Mouse (Mus musculus) frontal cortex, adult 2 months (tissue): ENCODE results near the gene 1700029I15Rik. TPM values are rescaled to one million over a fixed set of nuclear protein-coding genes. Genes with fewer than 3 reads are reported as not detected.
"Not testable (repeated sequence)": the region's sequence is repeated elsewhere in the genome, so short reads cannot be mapped to it uniquely, and the experiment has no call there.

Source experiments
- DNase-seq, 2 experiments: peaks; one replicate each; pipeline ENCODE4 v3.0.0; 2022; ENCODE audit warnings: low spot score in 1 of 2; ENCODE audit errors: extremely low spot score in 1 of 2
- polyA plus RNA-seq: library from polyadenylated mRNA; depleted of rRNA; stranded (reverse); fragments of >200 nt; gene quantifications from 2 replicates; pipeline ENCODE4 v1.2.3, GENCODE M21; 2012

The 1700029I15Rik gene
- polyA plus RNA-seq, 1 experiment = 6.9 TPM

DNA sequence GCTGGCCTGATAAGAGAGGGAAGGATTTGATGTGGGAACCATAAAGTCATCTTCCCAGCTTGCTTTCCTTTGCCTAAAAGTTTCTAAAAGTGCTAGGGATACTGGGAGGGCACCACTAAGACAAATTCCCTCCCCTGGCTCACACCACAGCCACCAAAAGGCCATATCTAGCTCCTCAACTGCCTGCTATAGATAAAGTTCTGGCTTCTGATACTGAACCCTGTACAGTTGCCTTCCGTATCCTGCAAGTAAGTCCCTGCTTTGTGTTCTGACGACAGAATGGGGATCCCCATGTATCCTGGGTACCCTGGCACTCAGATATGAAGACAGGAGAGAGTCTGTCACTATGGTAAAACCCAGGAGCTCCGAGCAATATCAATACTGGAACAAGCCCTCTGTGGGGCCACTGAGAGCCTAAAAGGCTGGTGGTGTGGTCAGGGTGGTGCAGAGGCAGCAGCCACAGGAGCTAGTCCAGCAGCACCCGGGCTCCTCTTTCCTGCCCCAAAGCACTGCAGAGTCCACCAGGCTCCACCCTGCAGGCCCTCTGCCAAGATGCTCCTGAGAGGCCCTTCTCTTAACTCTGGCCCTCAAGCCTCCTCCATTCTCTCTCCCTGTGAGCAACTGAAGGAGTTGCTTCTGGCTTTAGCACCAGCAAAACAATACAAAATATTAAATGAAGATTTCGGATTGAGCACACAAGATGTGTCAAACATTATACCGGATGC is 8.0 kb downstream of the 1700029I15Rik start:
- no peak for DNase-seq

DNA sequence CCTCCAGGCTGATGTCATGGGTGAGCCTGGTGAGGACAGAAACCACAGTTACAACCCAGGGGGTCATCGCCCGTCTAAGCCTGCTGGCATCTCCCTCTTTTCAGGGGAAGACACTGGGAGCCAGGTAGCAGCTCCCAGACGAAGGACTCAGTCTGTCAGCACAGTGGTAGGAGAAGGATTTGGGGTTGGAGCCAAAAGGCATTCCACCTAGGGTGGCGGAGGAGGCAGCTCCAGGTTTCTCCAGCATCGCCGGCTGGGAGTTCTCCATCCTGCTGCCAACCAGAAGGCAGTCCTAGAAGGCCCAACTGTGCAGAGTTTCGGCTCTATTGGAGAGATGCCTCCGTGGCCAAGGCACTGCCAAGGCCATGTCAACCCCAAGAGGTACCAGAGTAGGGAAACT is 8.8 kb downstream of the 1700029I15Rik start:
- DNase-seq = peak; percentile 45 to 71

DNA sequence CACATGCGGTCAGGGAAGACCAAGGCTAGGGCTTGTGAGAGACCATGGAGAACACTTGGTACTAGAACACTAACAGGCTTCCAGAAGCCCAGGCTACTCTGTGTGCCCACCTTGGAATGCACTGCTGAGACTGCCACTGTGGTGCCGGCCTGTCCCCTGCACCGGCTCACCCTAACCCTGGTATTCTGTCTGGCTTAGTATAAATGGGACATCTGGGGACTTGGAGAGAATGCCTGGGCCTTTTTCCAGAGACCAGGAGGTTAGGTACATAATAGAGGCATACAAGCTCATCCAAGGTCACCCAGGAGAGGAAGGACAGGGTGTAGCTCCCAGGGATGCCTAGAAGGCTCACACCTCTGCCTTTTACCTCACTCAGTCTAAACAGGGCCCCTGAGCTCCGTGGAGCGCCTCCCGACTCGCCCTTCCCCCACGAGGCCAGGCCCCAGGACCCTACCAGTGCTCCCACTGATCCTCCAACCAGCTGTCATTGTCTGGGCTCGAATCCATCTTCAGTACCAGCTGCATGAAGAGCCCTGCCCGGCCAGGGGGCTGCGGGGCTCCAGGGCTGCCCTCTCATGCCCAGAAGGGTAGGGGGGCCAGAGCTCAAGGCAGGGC is 9.5 kb downstream of the 1700029I15Rik start:
- DNase-seq = no peak

DNA sequence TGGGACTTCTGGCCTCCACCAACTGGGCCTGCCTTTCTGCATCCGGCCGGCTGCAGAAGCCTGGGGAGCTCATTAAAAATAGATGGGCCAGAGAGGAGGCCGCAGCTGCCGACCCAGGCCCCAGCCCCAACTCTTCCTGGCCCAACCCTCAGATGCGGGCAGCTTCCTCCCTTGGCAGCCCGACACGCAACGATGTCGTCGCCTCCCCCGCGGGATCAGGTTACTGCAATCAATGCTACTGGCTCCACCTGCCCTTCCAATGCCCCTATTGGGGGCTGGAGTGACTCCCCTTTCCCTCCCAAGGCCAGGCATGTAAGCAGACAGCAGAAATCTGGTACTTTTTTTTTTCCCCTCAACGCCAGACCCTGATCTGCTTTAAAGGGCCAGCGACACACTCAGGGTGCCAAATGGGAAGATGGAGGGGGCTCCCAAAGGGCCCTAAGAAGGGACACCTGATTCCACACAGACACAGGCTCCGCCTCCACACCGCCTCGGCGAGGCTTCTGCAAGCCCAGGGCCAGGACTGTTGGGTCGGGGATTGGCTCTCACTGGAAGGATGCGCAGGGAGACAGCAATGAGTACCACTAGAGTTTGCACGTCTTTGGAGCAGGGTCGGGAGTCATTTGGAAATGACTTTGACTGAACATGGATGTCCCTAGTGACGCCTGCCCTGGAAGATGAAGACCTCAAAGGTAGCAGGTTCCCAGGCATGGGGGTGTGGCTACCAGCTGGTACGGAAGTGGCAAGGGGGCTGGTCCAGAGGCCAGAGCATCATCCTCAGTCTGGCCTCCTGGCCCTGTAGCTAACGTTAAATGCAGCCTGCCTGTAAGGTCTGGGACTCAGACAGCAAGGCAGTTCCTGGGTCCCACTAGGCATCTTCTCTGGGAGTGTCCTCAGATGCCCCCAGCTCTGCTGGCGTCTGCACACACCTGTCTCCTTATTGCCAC is 10.3 kb downstream of the 1700029I15Rik start:
- no peak for DNase-seq

DNA sequence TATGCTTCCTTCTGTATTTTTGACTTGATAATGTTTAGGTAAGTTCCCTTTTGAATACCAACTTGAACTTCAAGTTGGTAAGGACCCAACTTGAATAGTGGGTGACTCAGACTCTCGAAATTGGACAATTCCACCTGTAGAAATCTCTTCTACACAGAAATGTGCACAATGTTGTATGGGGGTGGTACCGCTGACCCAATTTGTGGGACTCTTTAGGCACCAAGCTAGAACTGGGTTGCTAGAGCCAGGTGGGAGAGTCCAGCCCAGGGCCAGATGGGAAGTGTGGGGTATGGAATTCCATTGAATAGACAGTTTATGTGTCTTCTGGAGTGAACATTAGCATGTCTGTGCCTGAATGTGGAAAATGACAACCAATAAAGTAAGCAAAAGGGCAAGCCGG is 13.2 kb downstream of the 1700029I15Rik start:
- no peak for DNase-seq

DNA sequence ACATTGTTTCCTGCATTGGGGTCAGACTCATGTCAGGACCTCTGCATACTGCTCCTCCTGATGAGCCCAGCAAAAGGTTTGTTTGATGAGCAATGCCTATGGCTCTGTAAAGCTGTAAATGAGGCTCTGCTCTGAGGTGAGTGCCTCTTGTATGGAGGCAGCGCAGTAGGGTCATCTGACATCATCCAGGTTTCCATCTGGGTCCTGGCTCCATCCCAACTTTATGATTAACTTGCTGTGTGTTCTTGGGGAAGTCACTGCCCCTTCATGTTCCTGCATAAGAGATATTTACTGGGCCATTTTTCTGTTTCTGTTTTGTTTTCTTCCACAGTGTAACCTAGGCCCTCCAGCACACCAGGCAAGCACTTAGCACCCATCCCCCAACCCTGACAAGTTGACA is 15.1 kb downstream of the 1700029I15Rik start:
- no peak for DNase-seq

DNA sequence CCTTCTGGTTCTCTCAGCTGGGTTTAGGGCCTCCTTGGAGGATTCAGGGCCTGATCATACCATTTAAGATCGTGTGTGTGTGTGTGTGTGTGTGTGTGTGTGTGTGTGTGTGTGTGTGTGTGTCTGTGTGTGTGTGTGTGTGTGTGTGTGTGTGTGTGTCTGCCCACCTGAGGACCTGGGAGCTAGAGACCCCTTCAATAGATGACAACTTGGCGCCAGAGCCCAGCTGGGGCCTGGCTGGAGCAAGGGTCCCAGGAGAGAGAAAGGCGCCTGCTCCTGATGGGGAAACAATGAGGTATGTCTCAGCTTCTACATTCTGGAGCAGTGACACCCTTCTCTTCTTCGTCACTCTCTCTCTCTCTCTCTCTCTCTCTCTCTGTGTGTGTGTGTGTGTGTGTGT is 17.5 kb downstream of the 1700029I15Rik start:
- DNase-seq = not testable (repeated sequence)

DNA sequence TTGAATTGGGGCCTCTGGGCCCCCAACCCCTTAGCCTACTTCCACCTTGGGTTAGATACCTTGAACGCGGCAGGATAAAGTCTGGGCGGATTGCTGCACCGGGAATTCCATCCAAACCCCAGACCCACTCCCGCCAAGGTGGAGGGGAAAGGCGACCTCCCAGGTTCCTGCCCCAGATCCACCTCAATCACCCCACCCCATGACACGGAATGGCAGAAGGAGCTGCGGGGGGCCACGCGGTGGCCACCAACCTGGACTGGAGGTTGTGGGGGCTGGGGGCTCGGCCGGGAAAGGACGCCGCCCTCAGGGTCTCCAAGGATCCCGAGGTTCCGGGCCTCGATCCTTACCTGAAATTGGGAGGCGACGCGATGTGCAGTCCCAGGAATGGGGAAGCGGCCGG is 18.3 kb downstream of the 1700029I15Rik start:
- DNase-seq = no peak

DNA sequence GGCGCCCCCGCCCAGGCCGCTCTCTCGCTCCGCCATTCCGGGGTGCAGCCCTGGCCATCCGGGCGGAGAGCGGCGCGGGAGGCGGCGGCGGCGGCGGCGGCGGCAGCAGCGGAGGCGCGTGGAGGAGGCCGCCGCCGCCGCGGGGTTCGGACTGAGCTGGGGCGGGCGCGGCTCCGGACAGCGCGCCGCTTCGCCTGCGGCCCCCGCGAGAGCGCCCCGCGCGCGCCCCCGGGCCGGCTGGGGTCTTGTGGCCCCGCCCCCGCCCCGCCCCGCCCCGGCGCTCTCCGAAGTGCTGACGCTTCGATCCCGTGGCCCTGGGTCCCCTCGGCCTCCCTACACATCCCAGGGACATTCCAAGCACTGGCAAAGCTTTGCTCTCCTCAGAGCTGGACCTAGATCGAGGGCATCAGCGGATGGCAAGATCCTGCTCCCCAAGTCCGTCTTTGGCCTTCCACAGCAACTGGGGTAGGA is 18.8 kb downstream of the 1700029I15Rik start, which contains the start of gene Mapk8ip1:
Gene Mapk8ip1, minus strand, starts transcription at position 173 of the 471 bp plus-strand sequence.
- no peak for DNase-seq

DNA sequence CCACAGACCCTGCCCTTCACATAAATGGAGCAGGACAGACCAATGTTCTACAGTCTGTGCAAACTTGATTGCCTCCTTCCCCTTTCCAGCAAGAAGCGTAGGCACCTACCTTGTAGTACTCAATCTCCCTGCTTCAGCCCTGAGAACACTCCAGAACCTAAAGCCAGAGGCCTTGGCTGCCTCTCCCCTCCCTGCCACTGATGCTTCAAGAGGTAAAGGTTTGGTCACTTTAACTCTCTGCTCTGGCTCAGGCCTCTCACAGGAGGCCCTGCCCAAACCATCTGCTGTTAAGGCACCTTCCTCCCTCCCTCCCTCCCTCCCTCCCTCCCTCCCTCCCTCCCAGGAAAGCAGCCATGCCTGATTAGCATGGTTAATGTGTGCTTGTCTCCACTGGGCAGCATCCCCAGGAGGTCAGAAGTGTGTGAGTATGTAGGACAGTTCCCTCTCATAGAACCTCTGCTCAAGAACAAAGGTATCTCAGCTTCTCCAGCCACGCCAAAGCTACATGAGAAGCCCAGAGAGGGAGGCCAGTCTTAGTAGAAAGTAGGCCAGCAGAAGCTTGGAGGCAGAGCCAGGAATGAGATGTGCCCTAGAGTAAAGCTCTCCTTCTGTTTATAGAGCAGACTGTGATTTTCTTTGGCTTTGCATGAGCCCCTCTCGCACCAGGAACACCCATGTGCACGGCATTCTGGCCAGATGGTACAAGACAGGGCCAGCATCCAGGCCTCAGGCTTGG is 20.4 kb downstream of the 1700029I15Rik start:
- no peak for DNase-seq

DNA sequence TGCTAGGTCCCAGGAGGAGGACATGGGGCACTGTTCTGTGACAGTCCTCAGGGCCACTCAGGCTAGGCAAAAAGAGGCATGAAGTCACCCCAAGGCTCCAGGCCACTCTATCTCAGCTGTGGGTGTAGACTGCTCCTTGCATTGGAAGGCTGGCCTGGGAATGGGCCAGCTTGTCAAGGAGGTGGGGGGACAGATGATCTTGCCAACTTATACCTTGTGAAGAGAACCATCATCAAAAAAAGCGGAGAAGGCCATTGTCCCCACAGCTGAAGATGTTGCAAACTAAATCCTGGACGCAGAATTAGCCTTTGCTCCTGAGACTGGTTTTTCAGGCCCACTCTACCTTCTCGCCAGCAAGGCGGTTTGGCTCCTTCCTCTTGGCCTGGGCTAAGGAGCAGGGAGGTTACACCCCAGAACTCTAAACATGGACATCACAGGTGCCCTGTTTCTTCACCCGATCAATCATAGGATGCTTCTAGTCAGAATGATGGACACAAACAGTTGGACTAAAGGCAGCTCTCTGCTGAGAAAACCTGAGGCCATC is 21.5 kb downstream of the 1700029I15Rik start:
- DNase-seq = no peak

DNA sequence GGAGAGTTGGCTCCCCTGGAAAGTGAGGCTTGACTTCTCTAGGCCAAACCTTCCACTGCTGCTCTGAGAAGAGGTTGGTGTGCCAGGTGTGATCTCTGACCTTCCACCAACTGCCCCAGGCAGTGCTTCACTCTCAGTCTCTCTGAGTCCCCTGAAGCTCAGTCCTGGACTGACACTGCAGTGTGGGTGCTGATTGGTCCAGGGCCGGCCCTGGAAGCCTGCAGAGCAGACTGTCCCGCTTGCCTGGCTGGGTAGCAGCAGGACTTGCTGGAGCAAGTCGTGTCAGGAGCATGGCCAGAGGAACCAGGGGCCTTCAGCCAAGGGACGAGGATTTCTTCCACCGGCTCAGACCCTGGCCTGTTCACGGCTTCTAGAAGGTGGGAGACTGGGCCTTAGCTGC is 22.4 kb downstream of the 1700029I15Rik start:
- no peak for DNase-seq

DNA sequence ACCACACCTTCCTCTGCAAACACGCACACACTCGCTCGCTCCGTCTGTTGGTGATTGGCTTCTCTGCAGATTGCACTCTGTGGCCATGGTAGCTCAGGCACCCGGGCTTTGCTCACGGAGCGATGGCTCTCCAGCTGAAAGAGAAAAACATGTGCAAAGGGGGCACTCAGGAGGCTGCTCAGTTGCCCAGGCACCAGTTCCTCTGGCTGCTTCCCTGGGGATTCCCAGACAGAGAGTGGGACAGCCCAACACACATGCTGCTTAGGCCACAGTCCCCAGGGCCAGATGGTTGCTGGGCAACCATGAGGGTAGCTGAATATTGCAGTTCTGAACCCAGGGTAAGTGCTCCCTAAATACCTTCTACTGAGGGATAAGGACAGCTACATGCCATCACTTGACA is 23.3 kb downstream of the 1700029I15Rik start:
- DNase-seq = no peak

DNA sequence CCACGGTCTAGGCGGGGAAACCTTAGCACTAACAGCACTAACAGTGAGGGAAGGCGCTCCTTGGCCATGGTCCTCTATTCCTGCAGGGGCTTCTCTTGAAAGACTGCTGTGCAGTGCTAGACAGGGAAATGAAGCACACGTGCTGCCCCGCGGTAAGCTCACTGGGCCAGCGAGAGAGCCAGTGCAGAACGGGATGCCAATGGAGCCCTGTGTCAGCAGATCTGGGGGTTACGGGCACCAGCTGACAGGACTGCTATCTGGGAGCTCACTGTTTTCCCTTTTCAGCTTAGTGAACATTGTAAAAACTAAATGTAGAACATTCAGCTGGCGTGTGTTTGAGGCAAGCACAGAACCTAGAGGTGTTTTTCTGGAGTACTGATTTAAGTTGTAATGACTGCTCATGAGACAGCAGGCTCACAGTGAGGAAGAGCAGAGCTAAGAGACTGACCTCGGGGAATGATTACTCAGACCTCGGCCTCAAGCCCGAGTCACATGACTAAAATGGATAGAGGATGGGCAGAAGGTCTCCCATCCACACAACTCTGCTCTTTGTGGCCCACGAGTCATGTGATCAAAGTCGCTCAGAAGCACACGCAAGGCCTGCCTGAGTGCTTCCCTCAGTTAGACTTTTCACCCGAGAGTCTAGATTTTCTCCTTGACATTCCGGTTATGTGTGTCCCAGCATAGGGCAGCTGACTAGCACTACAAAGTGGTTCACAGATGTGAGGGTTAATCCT is 26.1 kb downstream of the 1700029I15Rik start:
- DNase-seq = no peak

DNA sequence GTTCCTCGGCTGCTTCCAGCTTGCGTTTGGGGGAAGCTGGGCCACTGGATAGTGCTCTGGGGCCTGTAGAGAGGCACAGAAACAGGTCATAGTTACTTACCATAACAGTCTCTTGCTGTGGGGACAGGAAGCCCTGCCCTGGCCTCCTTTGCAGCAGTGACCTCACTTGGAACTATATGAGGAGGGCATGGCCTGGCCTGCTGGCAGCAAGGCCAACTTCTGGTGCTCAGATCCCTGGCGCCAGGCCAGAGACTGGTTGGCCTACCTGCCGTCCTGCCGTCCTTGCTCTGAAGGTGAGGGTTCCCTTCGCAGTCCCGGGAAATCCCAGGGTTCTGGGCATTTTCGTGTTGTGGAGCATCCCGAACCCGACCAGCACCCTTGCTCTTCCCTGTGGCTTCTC is 29.4 kb downstream of the 1700029I15Rik start:
- DNase-seq = no peak

DNA sequence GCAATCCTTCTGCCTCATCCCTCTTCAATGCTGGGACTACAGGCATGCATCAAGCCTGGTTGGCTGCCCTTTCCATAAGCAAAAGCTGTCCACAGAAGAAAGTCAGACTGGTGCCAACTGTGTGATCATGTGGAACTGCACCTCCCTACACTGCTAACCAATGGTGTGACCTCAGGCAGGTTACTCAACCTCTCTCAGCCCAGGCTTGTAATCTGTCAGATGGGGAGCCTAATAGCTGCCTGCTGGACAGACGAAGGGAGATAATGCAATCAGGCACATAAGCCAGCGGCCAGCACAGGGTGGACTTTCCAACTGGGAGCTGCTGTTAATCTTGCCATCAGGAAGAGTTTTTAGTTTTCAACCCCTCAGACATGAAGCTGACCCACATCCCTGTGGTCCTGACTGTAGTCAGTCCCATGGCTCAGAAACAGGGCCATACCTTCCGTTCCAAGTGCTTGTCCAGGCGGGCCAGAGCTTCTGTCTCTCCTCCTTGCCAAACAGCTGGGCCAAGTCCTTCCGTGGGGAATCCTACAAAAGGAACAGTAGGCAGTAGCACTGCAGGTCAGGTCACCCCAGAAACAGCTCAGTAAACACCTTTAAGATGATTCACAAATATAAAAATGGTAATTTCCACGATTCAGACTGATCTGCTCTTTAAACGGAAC is 39.5 kb downstream of the 1700029I15Rik start:
- DNase-seq = no peak

DNA sequence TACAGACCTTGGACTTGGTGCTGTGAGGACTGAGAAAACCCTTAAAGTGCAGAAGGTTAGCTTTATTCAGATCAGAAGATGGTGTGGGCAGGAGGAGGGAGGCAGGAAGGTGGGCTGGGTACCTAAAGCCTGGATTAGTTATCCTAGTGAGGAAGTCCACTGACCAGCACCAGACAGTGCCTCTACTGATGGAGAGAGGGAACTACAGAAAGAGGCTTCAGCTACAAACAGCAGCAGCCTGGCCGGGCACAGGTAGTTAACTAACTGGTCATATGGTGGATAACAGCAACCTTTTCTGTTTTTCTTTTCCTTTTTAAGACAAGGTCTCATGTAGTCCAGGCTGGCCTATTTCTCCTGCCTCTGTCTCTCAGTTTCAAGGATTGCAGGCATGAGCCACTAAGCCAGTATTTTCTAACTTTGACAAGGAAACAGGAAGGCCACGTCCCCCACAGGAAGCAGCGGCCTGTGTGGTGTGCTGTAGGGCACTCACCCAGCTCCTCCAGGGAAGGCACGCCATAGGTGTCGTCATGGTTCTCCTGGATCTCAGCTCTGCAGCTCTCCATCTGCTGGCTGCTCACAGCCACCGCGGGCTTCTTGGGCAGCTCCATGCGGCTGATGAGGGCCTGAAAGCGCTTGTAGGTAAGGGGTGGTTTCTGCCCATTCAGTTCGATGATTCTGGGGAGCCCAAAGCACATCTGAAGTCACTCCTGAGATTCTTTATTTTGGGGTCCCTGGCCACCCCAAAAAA is 40.2 kb downstream of the 1700029I15Rik start:
- DNase-seq = no peak

DNA sequence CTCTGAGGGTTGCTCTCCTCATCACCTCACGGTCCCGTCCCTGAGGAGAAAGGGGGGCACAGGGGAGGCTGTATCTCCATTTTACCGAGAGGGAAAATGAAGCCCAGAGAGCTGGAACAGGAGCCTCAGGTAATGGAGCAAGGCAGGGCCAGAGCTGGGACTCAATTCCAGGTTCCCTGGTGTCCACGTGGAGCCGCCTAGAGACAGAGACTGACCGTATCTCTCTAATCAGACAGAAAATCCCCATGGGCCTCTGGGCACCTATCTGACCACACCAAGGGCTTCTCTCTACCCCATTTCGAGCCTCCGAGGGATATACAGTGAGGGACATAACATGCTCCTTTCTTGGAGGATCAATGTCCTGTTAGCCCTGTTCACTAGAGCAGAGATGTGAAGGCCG is 40.8 kb downstream of the 1700029I15Rik start:
- DNase-seq = no peak
